Mouse (Mus musculus) common myeloid progenitor, adult 5-6 weeks (primary cell): ENCODE results near the gene Glrp1. TPM values are rescaled to one million over a fixed set of nuclear protein-coding genes. Genes with fewer than 3 reads are reported as not detected.

Experiments used
- ATAC-seq: replicated peaks from 2 replicates; pipeline ENCODE4 v1.8.0; 2016; ENCODE audit warnings: low read depth, mild to moderate bottlenecking, moderate TSS enrichment, inconsistent platforms; ENCODE audit not compliant: poor library complexity, severe bottlenecking
- total RNA-seq: library from RNA; stranded (forward); fragments of 200-1000, 187-1606 nt; gene quantifications from 2 replicates; pipeline ENCODE4 v1.2.3, GENCODE M21; 2017

Glrp1 gene
- total RNA-seq, 1 experiment from 2014 or later, result 0.91 TPM

DNA sequence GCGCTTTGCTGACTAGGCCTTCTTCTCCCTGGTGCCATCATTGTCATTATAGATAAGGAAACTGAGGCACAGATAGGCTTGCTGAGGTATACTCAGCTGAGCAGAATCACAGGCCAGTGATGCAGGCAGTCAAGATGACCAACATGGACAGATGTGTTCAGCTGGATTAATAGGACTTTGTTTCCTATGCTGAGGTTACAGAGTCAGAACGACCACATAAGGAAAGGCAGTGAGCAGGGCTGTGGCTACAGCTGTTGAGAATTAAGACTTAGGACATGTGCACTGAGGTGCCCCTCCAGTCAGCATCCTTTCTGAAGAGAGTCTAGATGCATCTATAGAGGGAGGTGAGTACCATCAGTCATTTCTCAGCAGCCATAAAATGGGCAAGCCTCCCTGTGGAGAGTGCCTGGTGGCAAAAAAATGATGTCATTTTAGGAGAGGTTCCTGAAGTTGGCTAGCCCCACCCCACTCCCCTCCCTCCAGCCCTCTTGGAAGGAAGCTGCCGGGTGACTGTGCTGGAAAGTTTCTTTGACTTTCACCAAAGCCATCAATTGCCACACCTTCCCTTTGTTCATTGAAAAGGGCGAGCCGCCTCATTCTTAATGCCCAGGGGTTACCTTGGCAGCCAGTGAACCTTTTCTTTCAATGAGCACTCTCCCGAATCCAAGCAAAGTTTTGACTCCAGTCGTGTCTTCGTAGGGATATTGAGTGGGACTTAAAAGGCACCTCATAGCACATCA, 43.4 kb downstream of the Glrp1 start:
- ATAC-seq, result no peak

DNA sequence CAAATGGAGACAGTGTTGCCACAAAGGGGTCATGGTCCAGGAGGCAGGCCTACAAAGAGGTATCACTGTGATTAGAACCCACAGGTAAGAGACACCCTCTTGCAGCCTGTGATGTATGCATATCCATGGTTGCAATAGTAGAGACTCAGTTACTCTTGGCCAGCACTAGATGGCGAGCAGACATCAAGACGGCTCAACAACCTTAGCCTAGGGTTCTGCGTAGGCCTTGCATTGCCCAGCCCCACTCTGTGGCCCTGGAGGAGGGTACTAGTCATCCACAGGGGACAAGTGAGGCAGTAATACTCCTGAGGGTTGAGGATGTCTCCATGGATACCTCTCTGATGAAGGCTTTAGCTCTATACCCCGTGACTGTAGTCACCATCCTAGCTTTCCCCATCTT, 44.1 kb downstream of the Glrp1 start:
- peak; percentile 64 for ATAC-seq

GRCm38 (mm10) chr1:88464109-88464905, 45.6 kb downstream of the Glrp1 start:
- no peak for ATAC-seq

GRCm38 (mm10) chr1:88463241-88463640, 46.6 kb downstream of the Glrp1 start:
- no peak for ATAC-seq

GRCm38 (mm10) chr1:88462484-88462883, 47.4 kb downstream of the Glrp1 start:
- peak; percentile 66 for ATAC-seq

GRCm38 (mm10) chr1:88461096-88461495, 48.8 kb downstream of the Glrp1 start:
- ATAC-seq, result no peak

DNA sequence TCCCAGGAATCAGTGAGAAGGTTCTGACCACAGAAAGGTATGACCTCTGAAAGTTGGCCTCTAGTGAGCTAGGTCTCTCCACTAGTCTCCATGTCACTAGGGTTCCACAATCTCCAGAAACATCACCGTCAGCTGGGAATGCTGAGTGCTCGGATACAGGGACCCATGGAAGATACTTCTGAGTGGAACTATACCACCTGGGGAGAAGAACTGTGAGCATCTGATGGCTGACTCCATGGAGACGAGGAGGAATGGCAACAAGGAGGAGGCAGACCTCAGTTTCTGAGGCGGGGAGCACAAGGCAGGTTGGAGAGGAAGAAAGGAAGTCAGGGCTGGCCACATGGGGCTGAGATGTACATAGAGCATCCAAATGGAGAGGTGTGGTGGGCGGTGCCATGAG, 50.2 kb downstream of the Glrp1 start:
- no peak for ATAC-seq

DNA sequence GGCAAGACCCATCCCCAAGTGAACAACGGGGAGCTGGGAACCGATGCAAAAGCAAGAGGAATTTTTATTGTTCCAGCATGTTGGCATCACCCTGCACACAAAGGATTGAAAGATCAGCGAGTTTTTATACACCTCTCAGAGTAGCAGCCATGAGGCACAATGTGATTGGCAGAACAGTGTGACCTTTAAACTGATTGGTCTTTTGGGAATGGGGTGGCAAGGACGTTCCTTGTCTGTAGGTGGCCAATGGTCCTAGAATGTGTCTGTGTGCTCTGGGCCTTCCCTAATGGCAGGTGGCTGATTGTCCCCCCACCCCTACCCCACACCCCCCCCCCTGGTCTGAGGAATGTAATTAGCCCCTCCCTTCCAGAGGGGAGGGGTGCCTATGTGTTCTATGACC, 50.7 kb downstream of the Glrp1 start:
- no peak for ATAC-seq

- ATAC-seq, result peak; percentile 92
Measured at GRCm38 (mm10) chr1:88456451-88457072, 53.3 kb downstream of the Glrp1 start.

DNA sequence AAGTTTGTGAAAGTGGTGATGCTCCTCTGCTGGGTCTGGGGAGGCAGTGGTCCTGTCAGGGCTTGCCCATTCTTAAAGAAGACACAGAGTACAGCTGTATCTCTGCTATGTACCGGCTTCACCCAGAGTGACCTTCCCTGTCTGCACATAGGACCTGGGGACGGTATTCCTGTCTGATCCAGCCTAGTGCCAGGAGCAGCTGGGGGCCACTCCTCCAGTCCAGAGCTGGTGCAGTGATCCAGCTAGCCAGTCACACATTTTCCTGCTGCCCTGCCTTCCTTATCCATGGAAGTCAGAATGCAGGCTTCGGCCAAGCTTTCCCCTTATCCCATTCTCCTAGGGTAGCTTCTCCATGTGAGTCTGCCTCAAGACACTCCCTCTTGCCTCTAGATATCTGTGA, 54.1 kb downstream of the Glrp1 start:
- no peak for ATAC-seq

- no peak for ATAC-seq
Measured at GRCm38 (mm10) chr1:88454703-88455102, 55.2 kb downstream of the Glrp1 start.

GRCm38 (mm10) chr1:88452198-88452597, 57.7 kb downstream of the Glrp1 start:
- no peak for ATAC-seq

DNA sequence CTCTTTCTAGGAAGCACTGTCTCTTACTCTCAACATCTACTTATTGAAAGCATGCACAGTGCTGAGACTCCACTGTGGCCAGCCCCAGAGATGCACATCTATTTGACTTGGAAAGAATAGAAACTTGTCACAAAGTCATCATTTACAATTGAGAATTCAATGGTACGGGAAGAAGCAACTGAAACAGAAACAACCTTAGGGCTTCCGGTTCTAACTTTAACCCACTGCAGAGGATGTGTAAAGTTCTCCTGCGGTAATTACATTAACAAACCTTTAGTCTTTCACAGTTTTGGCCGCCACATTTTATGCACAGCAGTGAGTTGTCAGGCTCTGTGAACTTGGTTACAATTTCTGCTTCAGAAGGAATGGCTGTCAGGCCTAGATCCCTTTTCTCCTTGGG, 59.2 kb downstream of the Glrp1 start:
- ATAC-seq, result no peak

Other genes with a start within 250 kb of the Glrp1 start
- gene Hjurp, start 232.4 kb downstream of the Glrp1 start, total RNA-seq, result 186 and 205 TPM in 2 replicates
- not detected in 2 replicates for gene Trpm8, start 232.4 kb downstream of the Glrp1 start, total RNA-seq
- gene Spp2, start 103.1 kb downstream of the Glrp1 start, total RNA-seq, result not detected in 2 replicates
- 11.2 and 15.3 TPM in 2 replicates for gene Arl4c, start 192.2 kb upstream of the Glrp1 start, total RNA-seq